Comparison of ENCODE assay signal across 8 mouse cellular contexts in the genomic region with DNA sequence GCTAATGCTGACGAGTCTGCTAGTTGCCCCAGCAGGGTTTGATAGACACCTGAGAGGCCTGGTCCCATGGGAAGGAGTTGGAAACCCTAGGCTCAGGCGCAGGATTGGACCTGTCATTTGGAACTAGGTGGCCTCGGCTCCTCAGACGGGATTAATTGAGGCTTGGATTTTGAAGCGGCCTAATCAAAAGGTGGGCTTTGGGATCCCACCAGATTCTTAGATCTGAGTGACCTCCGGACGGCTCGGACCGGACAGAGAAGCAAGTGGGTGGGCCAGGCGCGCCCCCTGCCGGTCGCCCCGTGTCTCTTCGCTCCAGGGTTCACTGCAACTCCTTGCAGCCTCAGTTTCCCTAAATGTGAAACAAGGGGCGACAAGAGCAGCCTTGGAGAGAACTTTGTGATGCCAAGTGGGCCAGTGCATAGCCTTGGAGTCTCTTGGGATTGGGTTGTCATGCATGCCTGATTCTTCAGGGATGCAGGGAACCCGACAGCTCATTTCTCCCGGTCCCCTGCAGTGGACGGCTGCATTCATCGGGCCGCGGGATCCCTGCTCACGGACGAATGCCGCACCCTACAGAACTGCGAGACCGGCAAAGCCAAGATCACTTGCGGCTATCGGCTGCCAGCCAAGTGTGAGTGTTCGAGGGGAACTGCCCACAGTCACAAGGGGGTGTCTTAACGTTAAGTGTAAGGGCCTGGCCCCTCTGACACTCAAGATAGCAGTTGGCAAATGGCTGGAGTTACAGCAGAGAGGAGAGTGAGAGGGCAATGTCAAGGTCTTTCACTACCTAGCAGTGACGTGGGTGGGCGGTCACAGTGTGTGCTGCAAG. TPM values are rescaled to one million over a fixed set of nuclear protein-coding genes. Genes with fewer than 3 reads are reported as not detected.
DNase-seq lines count a peak whose midpoint lies in the region; ATAC-seq and TF ChIP-seq lines count a peak whose summit lies in the region.

No protein-coding gene starts in this region.

- DNase-seq in thymus, postnatal 14 days = peak; percentile 60
- no peak for DNase-seq in thymus, postnatal 0 days (ENCODE audit: low spot score)
- peak; percentile 71 for DNase-seq in cerebellum, adult 9-10 months
- DNase-seq in gastrocnemius, adult 18-20 months (ENCODE audit: low spot score) = peak; percentile 63
- no peak for DNase-seq in liver, adult 2 months (ENCODE audit: extremely low read depth, low read depth, low spot score)
- DNase-seq in neural tube, embryonic 11.5 days (ENCODE audit: low spot score) = peak; percentile 74
- DNase-seq in thymus, postnatal 25 days = peak; percentile 57

- no peak overlapping the region for H3K27ac ChIP-seq in hindbrain, embryonic 16.5 days (ENCODE audit: low read depth, low read length)
- no peak overlapping the region for H3K27ac ChIP-seq in liver, adult 2 months (replicated peaks; ENCODE audit: insufficient read depth, low read depth, low read length)
- no peak overlapping the region for H3K27ac ChIP-seq in neural tube, embryonic 11.5 days (ENCODE audit: low read depth, low read length)

- no peaks in the 10 kb centered on the region for H3K79me2 ChIP-seq in liver, adult 2 months (ENCODE audit: control insufficient read depth, insufficient read depth, low read length)

- H3K4me1 ChIP-seq in hindbrain, embryonic 16.5 days (ENCODE audit: control insufficient read depth, insufficient read depth, low read depth, low read length) = peaks cover 4% of the 10 kb centered on the region; the same call in 1 of the 2 replicates
- peaks cover 23% of the 10 kb centered on the region for H3K4me1 ChIP-seq in liver, adult 2 months (ENCODE audit: control insufficient read depth, insufficient read depth, low read length)
- H3K4me1 ChIP-seq in neural tube, embryonic 11.5 days (ENCODE audit: control insufficient read depth, insufficient read depth, low read length) = peaks cover 15% of the 10 kb centered on the region; the same call in 1 of the 2 replicates

- 15% methylated on average over 33 of the region's 33 CpGs for WGBS in hindbrain, embryonic 16.5 days
- WGBS in liver, adult 2 months = 30% methylated on average over 33 of the region's 33 CpGs
- 18% methylated on average over 33 of the region's 33 CpGs for WGBS in neural tube, embryonic 11.5 days

- peak; percentile 87 for TF ChIP-seq CTCF in liver, adult 2 months (IDR thresholded peaks at IDR 0.05; ENCODE audit: low read depth, low read length)

- no peak overlapping the region for H3K4me2 ChIP-seq in hindbrain, embryonic 16.5 days (ENCODE audit: low read length)
- no peak overlapping the region for H3K4me2 ChIP-seq in neural tube, embryonic 11.5 days (ENCODE audit: low read depth)

- TF ChIP-seq POLR2A in liver, adult 2 months (IDR thresholded peaks at IDR 0.05; ENCODE audit: extremely low read depth, insufficient read depth, low read length) = no peak

- no peak overlapping the region for H3K4me3 ChIP-seq in hindbrain, embryonic 16.5 days (ENCODE audit: low read length)
- no peak overlapping the region for H3K4me3 ChIP-seq in liver, adult 2 months (ENCODE audit: insufficient read depth, low read depth, low read length)
- H3K4me3 ChIP-seq in neural tube, embryonic 11.5 days (ENCODE audit: low read depth, low read length) = no peak overlapping the region

- peak; percentile 35 for ATAC-seq in hindbrain, embryonic 16.5 days
- no peak for ATAC-seq in neural tube, embryonic 11.5 days (ENCODE audit: insufficient read depth, low FRiP score, low TSS enrichment)

- peaks cover 31% of the 10 kb centered on the region for H3K36me3 ChIP-seq in hindbrain, embryonic 16.5 days (ENCODE audit: control insufficient read depth, insufficient read depth, low read length)
- H3K36me3 ChIP-seq in liver, adult 2 months (ENCODE audit: control insufficient read depth, insufficient read depth, low read length) = 0 out of 2 replicates have a peak, but pooled peaks cover 3% of the 10 kb centered on the region
- H3K36me3 ChIP-seq in neural tube, embryonic 11.5 days (ENCODE audit: control insufficient read depth, insufficient read depth, low read length) = peaks cover 13% of the 10 kb centered on the region

- no peak overlapping the region for H3K9ac ChIP-seq in hindbrain, embryonic 16.5 days (ENCODE audit: low read depth, low read length)
- H3K9ac ChIP-seq in liver, adult 2 months (ENCODE audit: low read depth, low read length) = peak overlapping the region; percentile 43; the same call in 1 of the 2 replicates
- H3K9ac ChIP-seq in neural tube, embryonic 11.5 days (ENCODE audit: low read length) = no peak overlapping the region

- H3K27me3 ChIP-seq in hindbrain, embryonic 16.5 days (replicated peaks; ENCODE audit: control insufficient read depth, insufficient read depth, low read length) = no peaks in the 10 kb centered on the region
- H3K27me3 ChIP-seq in liver, adult 2 months (ENCODE audit: control insufficient read depth, insufficient read depth, low read length) = no peaks in the 10 kb centered on the region
- H3K27me3 ChIP-seq in neural tube, embryonic 11.5 days (ENCODE audit: control insufficient read depth, insufficient read depth, low read length) = peaks cover 8% of the 10 kb centered on the region

- no peaks in the 10 kb centered on the region for H3K9me3 ChIP-seq in hindbrain, embryonic 16.5 days (ENCODE audit: control insufficient read depth, low read length)
- H3K9me3 ChIP-seq in neural tube, embryonic 11.5 days (ENCODE audit: control insufficient read depth, low read length) = no peaks in the 10 kb centered on the region

RNA-seq across cellular contexts. Expression of a gene that starts 10.0 kb away (rescaled TPM):
- 166 TPM in 2 replicates for polyA plus RNA-seq in thymus, postnatal 0 days (2015; fragmentation: Nextera tagmentation; extraction: Ambion mirVana)
- 10 to 100 TPM; 50.8 to 57.0 TPM for total RNA-seq in gastrocnemius, adult 18-20 months (2021)
- 246 and 249 TPM in 2 replicates for polyA plus RNA-seq in hindbrain, embryonic 16.5 days (2015; fragmentation: Nextera tagmentation; extraction: Ambion mirVana)
- total RNA-seq in liver, adult 2 months (2014; rRNA removed) = 39.5 and 43.3 TPM in 2 replicates
- polyA plus RNA-seq in liver, adult 2 months (2012; rRNA removed) = 55.9 and 61.2 TPM in 2 replicates
- polyA plus RNA-seq in neural tube, embryonic 11.5 days (2014; fragmentation: Nextera tagmentation; extraction: Ambion mirVana) = 248 and 255 TPM in 2 replicates

RNA-seq across cellular contexts. Expression of a gene that starts 21.3 kb away (rescaled TPM):
- polyA plus RNA-seq in thymus, postnatal 0 days (2015; fragmentation: Nextera tagmentation; extraction: Ambion mirVana) = 1,177 and 1,274 TPM in 2 replicates
- 100 to 1,000 TPM in 1 of 2 experiments, 10 to 100 TPM in 1; 72.3 to 102 TPM for total RNA-seq in gastrocnemius, adult 18-20 months (2021)
- 1,071 and 1,270 TPM in 2 replicates for polyA plus RNA-seq in hindbrain, embryonic 16.5 days (2015; fragmentation: Nextera tagmentation; extraction: Ambion mirVana)
- total RNA-seq in liver, adult 2 months (2014; rRNA removed) = 252 and 362 TPM in 2 replicates
- 1,697 and 1,918 TPM in 2 replicates for polyA plus RNA-seq in liver, adult 2 months (2012; rRNA removed)
- polyA plus RNA-seq in neural tube, embryonic 11.5 days (2014; fragmentation: Nextera tagmentation; extraction: Ambion mirVana) = 706 and 761 TPM in 2 replicates

RNA-seq across cellular contexts. Expression of a gene that starts 44.9 kb away (rescaled TPM):
- 63.9 TPM in 2 replicates for polyA plus RNA-seq in thymus, postnatal 0 days (2015; fragmentation: Nextera tagmentation; extraction: Ambion mirVana)
- total RNA-seq in gastrocnemius, adult 18-20 months (2021) = 10 to 100 TPM; 11.6 to 12.2 TPM
- polyA plus RNA-seq in hindbrain, embryonic 16.5 days (2015; fragmentation: Nextera tagmentation; extraction: Ambion mirVana) = 60.6 and 66.9 TPM in 2 replicates
- total RNA-seq in liver, adult 2 months (2014; rRNA removed) = 5.3 and 7.1 TPM in 2 replicates
- polyA plus RNA-seq in liver, adult 2 months (2012; rRNA removed) = 6.1 and 9.7 TPM in 2 replicates
- 83.5 and 90.4 TPM in 2 replicates for polyA plus RNA-seq in neural tube, embryonic 11.5 days (2014; fragmentation: Nextera tagmentation; extraction: Ambion mirVana)

Comparison
In these comparisons a context has a peak if more than half of its experiments do, and no peak if none do; other contexts are left out.
1. DNase-seq: peak in thymus, postnatal 14 days (single experiment), cerebellum, adult 9-10 months (single experiment), gastrocnemius, adult 18-20 months (single experiment), neural tube, embryonic 11.5 days (single experiment) and thymus, postnatal 25 days (single experiment); none in thymus, postnatal 0 days (single experiment) and liver, adult 2 months (single experiment).